9 mouse cellular contexts compared by ENCODE assay signal in the genomic region with DNA sequence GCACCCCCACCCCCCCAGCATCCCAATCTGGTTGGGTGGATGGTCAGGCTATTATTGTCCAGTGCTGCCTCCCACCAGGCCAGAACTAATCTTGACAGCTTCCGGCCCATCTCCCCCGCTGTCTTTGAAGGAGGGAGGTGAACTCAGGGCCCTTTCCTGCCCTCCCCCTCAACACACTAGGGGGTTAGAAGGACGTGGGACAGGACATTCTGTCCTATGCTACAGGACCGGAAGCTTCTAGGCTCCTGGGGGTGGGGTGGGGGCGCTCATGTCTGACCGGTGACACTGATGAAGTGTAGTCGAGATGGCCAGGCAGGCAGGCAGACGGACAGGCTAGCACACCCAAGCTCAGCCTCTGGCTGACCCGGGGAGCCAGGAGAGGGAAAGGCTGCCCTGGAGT. TPM values are rescaled to one million over a fixed set of nuclear protein-coding genes. Genes with fewer than 3 reads are reported as not detected.
DNase-seq lines count a peak whose midpoint lies in the region; ATAC-seq and TF ChIP-seq lines count a peak whose summit lies in the region.
"Had no signal": no experiment of that assay in that cellular context is flagged by ENCODE, and none has a peak within 500 bp of the region (broad histone marks: within the 10 kb centered on the region; RNA-seq: fewer than 3 reads in every experiment).

No protein-coding gene starts in this region.

- no peaks in the 10 kb centered on the region for H3K9me3 ChIP-seq in E14TG2a.4 (ENCODE audit: low read length)
- no peaks in the 10 kb centered on the region for H3K9me3 ChIP-seq in liver, embryonic 16.5 days (replicated peaks; ENCODE audit: control insufficient read depth, low read length)
- H3K9me3 ChIP-seq in stomach, embryonic 15.5 days, result no peaks in the 10 kb centered on the region
- H3K9me3 ChIP-seq: midbrain, embryonic 12.5 days had no signal

- H3K4me3 ChIP-seq in E14TG2a.4 (replicated peaks; ENCODE audit: low read length), result peak overlapping the region; percentile 23; the same call in 1 of the 2 replicates
- no peak overlapping the region for H3K4me3 ChIP-seq in liver, embryonic 16.5 days (ENCODE audit: low read depth, low read length)
- H3K4me3 ChIP-seq in stomach, embryonic 15.5 days (replicated peaks), result no peak overlapping the region
- H3K4me3 ChIP-seq: midbrain, embryonic 12.5 days had no signal

- peaks cover 65% of the 10 kb centered on the region for H3K4me1 ChIP-seq in E14TG2a.4 (replicated peaks; ENCODE audit: low read depth, low read length)
- peaks cover 2% of the 10 kb centered on the region for H3K4me1 ChIP-seq in liver, embryonic 16.5 days (ENCODE audit: control insufficient read depth, low read depth, low read length)
- H3K4me1 ChIP-seq in stomach, embryonic 15.5 days, result peaks cover 24% of the 10 kb centered on the region; the same call in 1 of the 2 replicates

- no peak for TF ChIP-seq CTCF in E14TG2a.4 (conservative IDR thresholded peaks at IDR 0.05; ENCODE audit: low read length)

- H3K9ac ChIP-seq in liver, embryonic 16.5 days (ENCODE audit: low read depth, low read length), result no peak overlapping the region
- H3K9ac ChIP-seq in stomach, embryonic 15.5 days, result no peak overlapping the region
- H3K9ac ChIP-seq: midbrain, embryonic 12.5 days had no signal

- H3K27me3 ChIP-seq in E14TG2a.4 (ENCODE audit: insufficient read depth, low read length), result peaks cover 26% of the 10 kb centered on the region
- H3K27me3 ChIP-seq in liver, embryonic 16.5 days (ENCODE audit: control insufficient read depth, insufficient read depth, low read depth, low read length), result peaks cover 16% of the 10 kb centered on the region; the same call in 1 of the 2 replicates
- H3K27me3 ChIP-seq in stomach, embryonic 15.5 days (replicated peaks), result no peaks in the 10 kb centered on the region

- no peak overlapping the region for H3K4me2 ChIP-seq in liver, embryonic 16.5 days (ENCODE audit: low read depth, low read length)
- no peak overlapping the region for H3K4me2 ChIP-seq in stomach, embryonic 15.5 days
- H3K4me2 ChIP-seq: midbrain, embryonic 12.5 days had no signal

- peak; percentile 44 for ATAC-seq in liver, embryonic 16.5 days (ENCODE audit: low read depth)
- no peak for ATAC-seq in stomach, embryonic 15.5 days (ENCODE audit: insufficient read depth, low FRiP score, low read depth)
- ATAC-seq in activated CD4-positive, CD25-positive, alpha-beta regulatory T cell, adult 4 months, result no peak

- peak; percentile 16 for DNase-seq in brain, adult 2 months (ENCODE audit: low read depth, low spot score)
- peak; percentile 63 for DNase-seq in heart, postnatal 4 days
- no peak for DNase-seq in thymus, postnatal 4 days
- no peak for DNase-seq in Muller cell, postnatal 12 days (ENCODE audit: inconsistent ontology term)

- no peak overlapping the region for H3K27ac ChIP-seq in liver, embryonic 16.5 days (ENCODE audit: low read length)
- peak overlapping the region; percentile 54; the same call in 1 of the 2 replicates for H3K27ac ChIP-seq in stomach, embryonic 15.5 days
- H3K27ac ChIP-seq: midbrain, embryonic 12.5 days had no signal

- WGBS in liver, embryonic 16.5 days (ENCODE audit: insufficient replicate concordance), result 28% methylated on average over 9 of the region's 9 CpGs
- WGBS in stomach, embryonic 15.5 days, result 36% methylated on average over 7 of the region's 9 CpGs

- no peaks in the 10 kb centered on the region for H3K36me3 ChIP-seq in E14TG2a.4 (ENCODE audit: insufficient read depth, low read length)
- no peaks in the 10 kb centered on the region for H3K36me3 ChIP-seq in liver, embryonic 16.5 days (ENCODE audit: control insufficient read depth, insufficient read depth)
- no peaks in the 10 kb centered on the region for H3K36me3 ChIP-seq in stomach, embryonic 15.5 days

RNA-seq across cellular contexts. Expression of a gene that starts 55.4 kb away (rescaled TPM):
- total RNA-seq in heart, postnatal 4 days (2021), result 10 to 100 TPM; 18.7 to 20.7 TPM
- 16.7 and 18.4 TPM in 2 replicates for polyA plus RNA-seq in liver, embryonic 16.5 days (2015; fragmentation: Nextera tagmentation; extraction: Ambion mirVana)
- 51.6 and 59.6 TPM in 2 replicates for polyA plus RNA-seq in stomach, embryonic 15.5 days (2015; fragmentation: Nextera tagmentation; extraction: Ambion mirVana)
- polyA plus RNA-seq in activated CD4-positive, CD25-positive, alpha-beta regulatory T cell, adult 4 months (2017; shearing (Covaris generic)), result 1 to 10 TPM; 2.4 to 2.5 TPM

Comparison
In these comparisons a context has a peak if more than half of its experiments do, and no peak if none do; other contexts are left out.
1. DNase-seq: peak in brain, adult 2 months (single experiment) and heart, postnatal 4 days (single experiment); none in thymus, postnatal 4 days (single experiment) and Muller cell, postnatal 12 days (single experiment).